Mouse (Mus musculus): ENCODE results near the gene Brd7. TPM values are rescaled to one million over a fixed set of nuclear protein-coding genes. Genes with fewer than 3 reads are reported as not detected.

Gene Brd7
- total RNA-seq (2023; ENCODE audit: inconsistent age), result 76.0 to 87.2 TPM (median 78.6 TPM) in 4 replicates

DNA sequence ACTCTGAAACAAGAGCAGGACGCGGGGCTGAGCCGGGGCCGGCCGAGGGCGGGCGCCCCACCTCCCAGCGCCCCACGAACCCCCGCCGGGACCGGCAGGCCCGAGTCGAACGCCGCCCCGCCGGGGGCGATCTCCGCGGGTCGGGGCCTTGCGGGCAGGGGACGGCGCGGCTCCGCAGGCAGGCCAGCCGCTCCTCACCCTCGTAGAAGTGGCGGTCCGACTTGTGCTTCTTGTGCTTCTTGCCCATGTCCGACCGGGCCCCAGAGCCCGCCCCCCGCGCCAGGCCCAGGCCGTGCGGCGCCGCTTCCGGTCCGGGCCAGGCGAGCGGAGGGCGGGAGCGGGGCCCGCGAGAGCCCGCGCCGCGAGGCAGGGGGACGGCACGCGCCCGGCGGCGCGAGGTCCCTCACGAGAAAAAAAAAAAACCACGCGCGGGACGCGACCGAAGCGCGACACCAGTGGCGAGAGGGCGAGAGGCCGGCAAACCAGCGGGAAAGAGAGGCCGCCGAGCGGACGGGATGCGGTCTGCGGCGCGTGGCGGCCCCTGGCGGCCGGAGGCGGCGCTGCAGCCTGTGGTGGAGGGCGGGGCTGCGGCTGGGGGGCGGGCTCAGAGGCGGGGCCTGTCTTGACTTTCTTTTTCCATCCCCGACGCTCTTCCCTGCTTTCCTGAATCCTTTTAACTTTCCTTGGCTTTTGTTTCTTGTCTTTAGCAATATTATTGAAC is at the start of gene Brd7:
Gene Brd7, minus strand, starts transcription at position 487 of the 721 bp plus-strand sequence.

Other genes with a start within 250 kb of the Brd7 start
- 22.6 to 26.7 TPM (median 24.3 TPM) in 4 replicates for gene Cnep1r1, start 243.4 kb downstream of the Brd7 start, total RNA-seq (2023; ENCODE audit: inconsistent age)
- gene Heatr3, start 224.3 kb downstream of the Brd7 start, total RNA-seq (2023; ENCODE audit: inconsistent age), result 26.1 to 34.0 TPM (median 27.3 TPM) in 4 replicates
- 50.0 to 55.0 TPM (median 52.2 TPM) in 4 replicates for gene Tent4b, start 163.0 kb downstream of the Brd7 start, total RNA-seq (2023; ENCODE audit: inconsistent age)
- 127 to 136 TPM (median 133 TPM) in 4 replicates for gene Adcy7, start 89.8 kb downstream of the Brd7 start, total RNA-seq (2023; ENCODE audit: inconsistent age)
- gene Nkd1, start 159.2 kb upstream of the Brd7 start, total RNA-seq (2023; ENCODE audit: inconsistent age), result not detected in 4 replicates

Measured in B cell, adult (primary cell).